Mouse (Mus musculus) CH12.LX (cell line): ENCODE measurements at regions not wholly inside any gene's neighbourhood (a gene's known extent, or its start where the extent isn't known, plus 50 kb on each side); places are given as distances from the start of the nearest gene placed in this dataset.

Experiments used
- DNase-seq: peaks from one replicate; pipeline ENCODE4 v3.0.0-alpha.2; 2013; ENCODE audit errors: extremely low read depth
- H3K27ac ChIP-seq: 2 replicates; pipeline ENCODE4 v1.5.1; 2012; ENCODE audit warnings: low read depth, mild to moderate bottlenecking, control low read depth, moderate library complexity; ENCODE audit not compliant: insufficient read depth
- H3K27me3 ChIP-seq: replicated peaks from 2 replicates; pipeline ENCODE3; 2012; ENCODE audit warnings: inconsistent platforms
- H3K36me3 ChIP-seq, 2 experiments: replicated peaks in 1 of 2; 2 replicates each; pipeline versions ENCODE3 to v1.6.1; 2012; ENCODE audit warnings: inconsistent platforms in 1 of 2, low read length in 1 of 2, mild to moderate bottlenecking in 1 of 2, mixed read lengths in 1 of 2, moderate library complexity in 1 of 2; ENCODE audit not compliant: control insufficient read depth in 1 of 2, insufficient read depth in 1 of 2
- H3K4me1 ChIP-seq, 2 experiments: 2 replicates each; pipeline ENCODE4 v1.6.1; 2012; ENCODE audit warnings: inconsistent platforms in 1 of 2, moderate library complexity in 1 of 2; ENCODE audit not compliant: insufficient read depth in 2 of 2, control insufficient read depth in 1 of 2
- H3K4me2 ChIP-seq: 2 replicates; pipeline ENCODE4 v1.6.1; 2012; ENCODE audit warnings: low read depth, mild to moderate bottlenecking, control low read depth; ENCODE audit not compliant: poor library complexity, insufficient read depth, severe bottlenecking
- H3K4me3 ChIP-seq, 3 experiments: fragments of 150-350 bp in 1 of 3; sonication (generic) in 1 of 3; replicated peaks in 1 of 3; 2 replicates each; pipeline versions ENCODE3 to v1.5.1; 2011 to 2012; ENCODE audit warnings: low read depth in 2 of 3, low read length in 2 of 3, mild to moderate bottlenecking in 2 of 3, moderate library complexity in 2 of 3, control low read depth in 1 of 3, improper control_type of control experiment in 1 of 3, inconsistent platforms in 1 of 3, mixed read lengths in 1 of 3; ENCODE audit not compliant: poor library complexity in 1 of 3
- H3K79me2 ChIP-seq: replicated peaks from 2 replicates; pipeline ENCODE4 v1.6.1; 2012; ENCODE audit warnings: mild to moderate bottlenecking, moderate library complexity; ENCODE audit not compliant: control insufficient read depth, poor library complexity, insufficient read depth, severe bottlenecking; ENCODE audit errors: extremely low read depth
- H3K9ac ChIP-seq: 2 replicates; pipeline ENCODE4 v1.6.1; 2012; ENCODE audit warnings: low read depth, mild to moderate bottlenecking, control low read depth, moderate library complexity; ENCODE audit not compliant: insufficient read depth
- H3K9me3 ChIP-seq: replicated peaks from 2 replicates; pipeline ENCODE3; 2012; ENCODE audit warnings: low read length, inconsistent platforms, mixed read lengths
- CHD1 ChIP-seq: IDR thresholded peaks from 2 replicates; pipeline ENCODE4 v1.6.1; 2012; ENCODE audit warnings: low read depth, low read length, improper control_type of control experiment, inconsistent platforms
- CHD2 ChIP-seq: IDR thresholded peaks from 2 replicates; pipeline ENCODE4 v1.6.1; 2011; ENCODE audit warnings: low read length, improper control_type of control experiment
- E2F4 ChIP-seq: IDR thresholded peaks from 2 replicates; pipeline ENCODE4 v1.6.1; 2011; ENCODE audit warnings: low read depth, low read length, improper control_type of control experiment; ENCODE audit not compliant: insufficient replicate concordance
- ELF1 ChIP-seq: IDR thresholded peaks from 2 replicates; pipeline ENCODE4 v1.6.1; 2014; ENCODE audit warnings: low read depth, mild to moderate bottlenecking, inconsistent platforms, low read length, improper control_type of control experiment
- EP300 ChIP-seq: IDR thresholded peaks from 2 replicates; pipeline ENCODE4 v1.6.1; 2011; ENCODE audit warnings: low read length, improper control_type of control experiment
- HCFC1 ChIP-seq: IDR thresholded peaks from 2 replicates; pipeline ENCODE4 v1.6.1; 2012; ENCODE audit warnings: low read depth, mild to moderate bottlenecking, inconsistent platforms, low read length, improper control_type of control experiment
- JUND ChIP-seq: conservative IDR thresholded peaks from 2 replicates; pipeline ENCODE4 v1.6.1; 2011; ENCODE audit warnings: low read depth, low read length, improper control_type of control experiment
- KAT2A ChIP-seq: IDR thresholded peaks from 2 replicates; pipeline ENCODE4 v1.6.1; 2012; ENCODE audit warnings: low read length, improper control_type of control experiment, inconsistent platforms; ENCODE audit not compliant: insufficient replicate concordance
- MAFK ChIP-seq: IDR thresholded peaks from 2 replicates; pipeline ENCODE4 v1.6.1; 2011; ENCODE audit warnings: low read length, improper control_type of control experiment; ENCODE audit not compliant: insufficient replicate concordance
- MAZ ChIP-seq: IDR thresholded peaks from 2 replicates; pipeline ENCODE4 v1.6.1; 2012; ENCODE audit warnings: low read depth, mild to moderate bottlenecking, inconsistent platforms, low read length, improper control_type of control experiment, moderate library complexity
- MEF2A ChIP-seq: IDR thresholded peaks from 2 replicates; pipeline ENCODE4 v1.6.1; 2014; ENCODE audit warnings: low read depth, mild to moderate bottlenecking, inconsistent platforms, low read length, improper control_type of control experiment, borderline replicate concordance
- MYC ChIP-seq: IDR thresholded peaks from 2 replicates; pipeline ENCODE4 v1.6.1; 2011; ENCODE audit warnings: low read depth, mild to moderate bottlenecking, improper control_type of control experiment, low read length
- POLR2A ChIP-seq: IDR thresholded peaks from 2 replicates; pipeline ENCODE4 v1.6.1; 2011; ENCODE audit warnings: low read depth, mild to moderate bottlenecking, improper control_type of control experiment, low read length
- RAD21 ChIP-seq: IDR thresholded peaks from 2 replicates; pipeline ENCODE4 v1.6.1; 2011; ENCODE audit warnings: low read depth, mild to moderate bottlenecking, low read length, improper control_type of control experiment, moderate library complexity
- RCOR1 ChIP-seq: conservative IDR thresholded peaks from 2 replicates; pipeline ENCODE4 v1.6.1; 2012; ENCODE audit warnings: low read depth, mild to moderate bottlenecking, inconsistent platforms, low read length, improper control_type of control experiment
- SIN3A ChIP-seq: IDR thresholded peaks from 2 replicates; pipeline ENCODE4 v1.6.1; 2012; ENCODE audit warnings: low read length, improper control_type of control experiment, inconsistent platforms
- TBP ChIP-seq: conservative IDR thresholded peaks from 2 replicates; pipeline ENCODE4 v1.6.1; 2011; ENCODE audit warnings: low read depth, low read length, improper control_type of control experiment
- UBTF ChIP-seq: IDR thresholded peaks from 2 replicates; pipeline ENCODE4 v1.6.1; 2012; ENCODE audit warnings: low read depth, mild to moderate bottlenecking, inconsistent platforms, low read length, improper control_type of control experiment, moderate library complexity
- ZC3H11A ChIP-seq: IDR thresholded peaks from 2 replicates; pipeline ENCODE4 v1.6.1; 2012; ENCODE audit warnings: low read depth, mild to moderate bottlenecking, inconsistent platforms, low read length, improper control_type of control experiment
- ZKSCAN1 ChIP-seq: IDR thresholded peaks from 2 replicates; pipeline ENCODE4 v1.6.1; 2012; ENCODE audit warnings: low read depth, inconsistent platforms, low read length, improper control_type of control experiment, borderline replicate concordance
- ZMIZ1 ChIP-seq: IDR thresholded peaks from 2 replicates; pipeline ENCODE4 v1.6.1; 2012; ENCODE audit warnings: low read depth, mild to moderate bottlenecking, inconsistent platforms, low read length, improper control_type of control experiment
- dilution Hi-C: fragments of 300-500 bp; cut with MboI; formaldehyde crosslinking; loops from 2 replicates; pipeline ENCODE4 v1.14.3; 2020; ENCODE audit warnings: low sequenced_read_pairs; ENCODE audit not compliant: extremely low pct_unique_long_range_greater_than_20kb, extremely low pct_ligation_motif_present
- in situ Hi-C: fragments of 300-500 bp; cut with MboI; formaldehyde crosslinking; loops from 3 replicates; pipeline ENCODE4 v1.14.3; 2019; ENCODE audit warnings: low sequenced_read_pairs, low pct_ligation_motif_present, low pct_unique_long_range_greater_than_20kb, mixed read lengths

DNA sequence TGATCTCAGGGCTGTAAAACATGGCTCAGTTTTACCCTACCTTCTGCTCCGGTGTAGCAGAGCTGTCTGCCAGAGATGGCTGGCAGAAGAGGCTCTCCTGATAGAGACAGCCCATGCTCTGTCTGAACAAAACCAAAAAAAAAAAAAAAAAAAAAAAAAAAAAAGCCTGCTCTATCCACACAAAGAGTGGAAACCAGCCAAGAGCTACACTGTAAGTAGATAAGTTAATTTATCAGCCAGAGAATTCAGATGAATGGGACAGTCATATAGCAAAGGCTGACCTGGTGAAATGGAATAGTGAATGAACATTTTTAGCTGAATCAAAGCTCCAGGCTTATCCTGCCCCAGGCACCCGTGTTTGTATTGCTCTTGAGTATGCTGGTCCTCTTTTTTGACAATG, 248.2 kb upstream of the Gm10131 start:
- no peaks in the 10 kb centered on the region for H3K36me3 ChIP-seq
- no peak overlapping the region for H3K4me3 ChIP-seq
- H3K9me3 ChIP-seq: no peaks in the 10 kb centered on the region
- dilution Hi-C loops (no loop called here), in situ Hi-C loops (no loop called here)
- TF ChIP-seq CHD2: no peak
- TF ChIP-seq SIN3A: no peak
- TF ChIP-seq POLR2A: no peak
- TF ChIP-seq JUND: no peak
- no peak for TF ChIP-seq RAD21
- no peak for TF ChIP-seq EP300
- no peak for TF ChIP-seq MAFK
- no peak for TF ChIP-seq UBTF
- TF ChIP-seq CHD1: no peak
- no peak for TF ChIP-seq RCOR1
- no peak for TF ChIP-seq ELF1
- TF ChIP-seq E2F4: no peak
- TF ChIP-seq HCFC1: no peak
- no peak for TF ChIP-seq MAZ
- TF ChIP-seq MEF2A: no peak
- no peak for TF ChIP-seq ZMIZ1
- TF ChIP-seq TBP: no peak
- no peak for TF ChIP-seq MYC
- no peak for TF ChIP-seq KAT2A
- no peaks in the 10 kb centered on the region for H3K79me2 ChIP-seq
- DNase-seq: no peak
- no peaks in the 10 kb centered on the region for H3K27me3 ChIP-seq
- no peak overlapping the region for H3K9ac ChIP-seq
- no peak overlapping the region for H3K27ac ChIP-seq
- 0 out of 4 replicates have a peak, but pooled peaks cover 0 to 2% of the 10 kb centered on the region in 2 experiments for H3K4me1 ChIP-seq
- H3K4me2 ChIP-seq: no peak overlapping the region

DNA sequence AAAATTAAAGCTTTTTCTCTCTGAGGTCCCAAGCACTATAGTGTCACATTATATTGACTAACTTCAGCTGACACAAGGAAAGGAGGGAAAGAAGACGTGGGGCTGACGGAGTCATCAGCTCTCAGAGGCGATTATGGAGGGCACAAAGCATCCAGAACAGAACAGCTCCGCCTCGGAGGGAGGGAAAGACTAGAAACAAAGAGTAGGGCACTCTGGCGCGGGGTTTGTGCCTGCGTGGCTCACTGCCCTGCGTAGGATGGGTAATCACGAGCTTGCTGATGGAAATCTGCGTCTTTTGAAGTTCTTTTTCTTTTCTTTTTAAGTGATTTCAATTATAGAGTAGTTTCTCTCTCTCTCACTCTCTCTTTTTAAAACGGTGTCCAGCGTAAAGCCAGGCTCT, 243.5 kb upstream of the Gm10131 start:
- dilution Hi-C loops: no loop called here
- Histone ChIP-seq H3K79me2 (no peaks in the 10 kb centered on the region), H3K27me3 (no peaks in the 10 kb centered on the region), H3K36me3 (no peaks in the 10 kb centered on the region), H3K9me3 (no peaks in the 10 kb centered on the region), H3K27ac (no peak overlapping the region), H3K4me1 (0 out of 4 replicates have a peak, but pooled peaks cover 0 to 2% of the 10 kb centered on the region in 2 experiments), H3K9ac (no peak overlapping the region), H3K4me3 (no peak overlapping the region), H3K4me2 (no peak overlapping the region)
- TF ChIP-seq RAD21: no peak
- no peak for TF ChIP-seq E2F4
- no peak for TF ChIP-seq ZC3H11A
- TF ChIP-seq TBP: no peak
- TF ChIP-seq CHD2: no peak
- TF ChIP-seq MAFK: no peak
- TF ChIP-seq ZKSCAN1: no peak
- in situ Hi-C loops: no loop called here
- no peak for DNase-seq
